Mouse (Mus musculus) liver, adult (tissue): Measurements from ENCODE around the gene Stard7.

ENCODE experiments used
- GATA4 ChIP-seq: IDR thresholded peaks from 2 replicates; pipeline ENCODE4 v1.6.1; 2014; ENCODE audit warnings: mild to moderate bottlenecking, low read length; ENCODE audit not compliant: insufficient replicate concordance

The Stard7 gene

GRCm38 (mm10) chr2:127310246-127310645, 40.2 kb downstream of the Stard7 start:
- no peak for TF ChIP-seq GATA4

GRCm38 (mm10) chr2:127310685-127311084, 40.7 kb downstream of the Stard7 start:
- no peak for TF ChIP-seq GATA4

GRCm38 (mm10) chr2:127311193-127311592, 41.2 kb downstream of the Stard7 start:
- no peak for TF ChIP-seq GATA4

- no peak for TF ChIP-seq GATA4
Observed at GRCm38 (mm10) chr2:127312801-127313200, 42.8 kb downstream of the Stard7 start.

- peak; percentile 16; the same call in 1 of the 2 replicates for TF ChIP-seq GATA4
Observed at GRCm38 (mm10) chr2:127313878-127314277, 43.9 kb downstream of the Stard7 start.

GRCm38 (mm10) chr2:127314467-127315154, 44.6 kb downstream of the Stard7 start:
- no peak for TF ChIP-seq GATA4

GRCm38 (mm10) chr2:127315155-127315470, 45.1 kb downstream of the Stard7 start:
- TF ChIP-seq GATA4, result no peak

GRCm38 (mm10) chr2:127316431-127316830, 46.4 kb downstream of the Stard7 start:
- no peak for TF ChIP-seq GATA4

- no peak for TF ChIP-seq GATA4
Observed at GRCm38 (mm10) chr2:127318136-127318535, 48.1 kb downstream of the Stard7 start.

- TF ChIP-seq GATA4, result no peak
Observed at GRCm38 (mm10) chr2:127319071-127319470, 49.1 kb downstream of the Stard7 start.

GRCm38 (mm10) chr2:127322671-127323285, 52.8 kb downstream of the Stard7 start:
- no peak for TF ChIP-seq GATA4

GRCm38 (mm10) chr2:127323667-127324066, 53.6 kb downstream of the Stard7 start:
- no peak for TF ChIP-seq GATA4

GRCm38 (mm10) chr2:127324456-127324855, 54.4 kb downstream of the Stard7 start:
- TF ChIP-seq GATA4, result no peak

GRCm38 (mm10) chr2:127328090-127328851, 58.3 kb downstream of the Stard7 start:
- no peak for TF ChIP-seq GATA4

GRCm38 (mm10) chr2:127332807-127333570, 63.0 kb downstream of the Stard7 start:
- TF ChIP-seq GATA4, result no peak
